Mouse (Mus musculus) urinary bladder, postnatal 14 days (tissue): ENCODE measurements at regions not wholly inside any gene's neighbourhood (a gene's known extent, or its start where the extent isn't known, plus 50 kb on each side); places are given as distances from the start of the nearest gene placed in this dataset.
"Not testable (repeated sequence)": the region's sequence is repeated elsewhere in the genome, so short reads cannot be mapped to it uniquely, and the experiment has no call there.

Source experiments
- DNase-seq: peaks from one replicate; pipeline ENCODE4 v3.0.0; 2021; ENCODE audit warnings: low spot score

DNA sequence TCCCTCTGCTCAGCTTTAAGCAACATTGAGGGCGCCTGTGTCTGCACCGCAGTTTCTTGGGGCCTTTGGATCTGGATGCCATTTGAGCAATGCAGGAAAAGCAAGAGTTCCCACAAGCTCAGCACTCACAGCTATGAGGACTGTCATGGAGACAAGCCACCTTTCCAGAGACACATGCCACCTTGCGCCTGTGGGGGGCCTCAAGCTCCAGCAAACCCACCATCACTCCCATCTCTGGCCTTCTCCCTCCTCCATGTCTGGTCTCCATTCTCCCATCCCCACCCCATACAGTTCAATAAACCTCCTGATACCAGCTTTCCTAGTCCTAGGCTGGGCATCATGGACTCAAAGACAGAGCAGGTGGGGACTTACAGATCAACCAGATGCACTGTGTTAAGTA, 97.8 kb downstream of the Wdr11 start:
- DNase-seq = no peak

DNA sequence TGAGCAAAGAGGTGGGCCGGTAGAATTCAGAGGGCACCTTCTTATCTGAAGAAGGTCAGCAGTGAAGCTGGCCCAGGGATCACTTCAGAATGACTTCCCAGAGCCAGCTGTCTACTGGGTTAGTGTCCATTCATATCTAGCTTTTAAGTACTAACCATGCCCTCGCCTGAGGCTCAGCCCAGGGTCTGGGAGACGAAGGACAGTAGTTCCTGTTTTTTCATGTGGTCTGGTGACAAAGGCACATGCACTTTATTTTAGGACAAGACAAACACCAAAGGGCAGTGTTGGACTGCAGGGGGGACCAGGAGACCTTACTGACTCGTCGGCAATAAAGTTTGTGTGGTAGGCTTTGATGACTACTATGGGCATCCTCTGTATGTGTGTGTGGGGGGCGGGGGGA, 99.2 kb downstream of the Wdr11 start:
- no peak for DNase-seq

DNA sequence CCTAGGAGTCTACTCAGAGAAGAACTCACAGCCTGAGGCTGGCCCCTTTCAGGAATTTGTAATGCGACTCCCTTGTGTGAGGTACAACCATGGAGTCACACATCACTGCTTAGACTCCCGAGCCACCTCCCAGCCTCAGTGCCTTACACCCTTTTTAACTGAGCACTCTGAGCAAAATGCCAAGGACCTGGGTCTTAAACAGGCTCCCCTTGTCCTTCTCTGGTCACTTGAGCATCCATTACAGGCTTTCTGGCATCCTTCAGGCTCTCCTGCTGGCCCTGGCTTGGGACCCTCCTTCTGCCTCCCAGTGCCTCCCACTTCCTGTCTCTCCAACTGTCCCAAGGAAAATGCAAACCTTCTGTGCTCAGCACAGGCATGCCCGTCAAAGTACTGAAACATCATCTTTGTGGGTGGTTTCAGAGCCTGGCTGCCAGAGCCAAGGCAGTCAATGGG, 100.0 kb downstream of the Wdr11 start:
- DNase-seq = no peak

DNA sequence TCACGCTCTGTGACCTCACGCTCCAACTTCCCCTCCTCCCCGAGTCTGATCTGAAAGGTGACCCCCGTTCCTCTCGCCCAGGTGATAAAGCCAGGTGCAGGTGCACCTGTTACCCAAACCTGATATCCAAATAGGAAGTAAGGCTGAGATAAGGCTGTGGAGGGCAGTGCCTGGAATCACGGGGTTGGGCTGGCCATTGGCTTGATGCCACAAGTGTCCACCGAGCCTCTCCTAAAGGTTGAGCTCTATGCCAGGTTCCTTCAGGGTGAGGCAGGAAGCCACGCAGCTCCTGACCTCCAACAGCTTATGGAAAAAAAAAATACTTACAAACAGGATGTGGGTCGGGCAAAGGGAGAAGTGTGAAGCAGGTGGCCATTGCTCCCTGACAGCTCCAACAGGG, 102.0 kb downstream of the Wdr11 start:
- DNase-seq = no peak

DNA sequence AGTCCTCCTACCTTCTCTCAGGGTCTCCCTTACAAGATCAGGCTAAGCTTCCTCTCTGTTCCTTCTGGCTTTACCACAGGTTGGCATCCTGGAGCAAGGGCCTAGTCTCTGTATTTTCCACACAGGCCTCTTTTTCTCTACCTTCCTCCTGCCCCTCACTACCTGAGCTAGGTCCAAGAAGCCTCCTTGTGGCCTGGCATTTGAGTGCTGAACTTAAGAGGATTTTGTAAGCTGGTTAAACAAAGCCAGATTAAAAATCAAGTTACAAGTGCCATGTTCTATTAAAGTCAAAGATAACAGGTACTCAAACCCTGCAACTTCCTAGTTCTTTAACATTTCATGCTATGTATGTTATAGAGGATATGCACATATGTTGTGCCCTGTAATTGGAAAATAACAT, 102.5 kb downstream of the Wdr11 start:
- DNase-seq = no peak

DNA sequence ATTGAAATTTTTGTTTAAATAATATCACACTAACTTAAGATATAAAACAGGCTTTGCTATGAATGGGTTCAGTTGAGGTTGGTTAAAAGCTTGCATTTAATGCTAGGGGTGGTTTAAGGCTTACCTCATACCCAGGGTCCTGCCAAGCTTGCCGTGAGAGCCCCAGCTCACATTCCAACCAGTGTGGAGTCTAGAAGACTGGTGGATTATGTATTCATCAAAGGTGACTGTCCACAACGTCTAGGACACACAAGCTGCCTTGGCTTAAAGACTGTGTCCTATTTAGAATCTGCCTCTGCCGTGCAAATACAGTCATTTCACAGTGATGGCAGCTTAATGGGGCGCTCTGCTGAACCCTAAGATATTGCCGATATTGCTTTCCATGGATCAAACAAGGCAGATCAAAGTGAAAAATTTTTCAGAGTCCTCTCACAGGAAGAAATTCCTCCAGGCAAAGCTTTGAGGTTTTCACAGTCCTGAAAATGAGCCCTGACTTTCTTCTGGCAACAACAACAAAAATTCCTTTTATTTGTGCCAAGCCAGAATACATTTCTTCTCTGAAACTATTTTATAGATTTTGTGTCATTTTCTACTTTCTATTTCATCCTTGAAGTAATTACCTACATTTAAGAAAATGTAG, 108.4 kb downstream of the Wdr11 start:
- no peak for DNase-seq

DNA sequence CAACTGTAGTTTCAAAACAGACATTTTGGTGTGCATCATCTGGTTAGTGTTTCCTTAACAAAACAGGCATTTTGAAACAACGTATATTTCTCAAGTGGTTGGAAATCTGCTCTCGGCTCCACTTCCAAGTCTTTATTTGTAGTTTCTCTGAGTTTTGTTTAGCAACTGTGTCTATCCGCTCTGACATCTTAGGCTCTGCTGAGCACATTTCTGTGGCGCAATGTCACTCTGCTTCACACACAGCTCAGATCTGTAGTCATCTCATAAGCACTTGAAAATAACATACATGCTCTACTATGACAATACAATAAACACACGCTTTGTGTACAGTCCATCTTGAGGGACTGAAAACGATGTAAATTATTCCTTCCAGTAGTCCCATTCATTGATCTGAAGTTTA, 135.9 kb downstream of the Wdr11 start:
- DNase-seq = no peak

DNA sequence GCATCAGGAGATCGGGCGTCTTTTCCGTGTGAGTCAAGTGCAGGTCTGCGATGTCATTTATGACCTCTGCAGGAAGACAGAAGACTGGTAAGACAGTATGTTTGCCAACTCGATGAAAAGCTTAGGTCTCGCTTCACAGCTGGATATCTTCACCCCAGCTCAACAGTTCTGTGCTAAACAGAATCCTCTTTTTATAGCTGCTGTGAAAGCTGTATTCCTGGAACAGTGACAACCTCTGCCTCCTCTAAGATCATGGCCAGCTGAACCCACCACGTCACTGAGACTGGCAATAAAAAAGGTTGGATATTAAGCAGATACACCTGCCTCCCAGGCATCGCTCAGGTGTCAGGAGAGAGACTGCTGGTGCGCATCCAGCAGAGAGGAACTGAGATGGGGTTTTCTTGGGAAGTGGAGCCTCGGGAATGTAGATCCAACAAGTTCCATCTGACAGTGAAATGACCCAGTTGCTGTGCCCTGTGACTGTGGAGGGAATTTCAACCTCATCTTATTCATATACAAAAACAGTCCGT, 138.1 kb downstream of the Wdr11 start:
- DNase-seq = no peak

DNA sequence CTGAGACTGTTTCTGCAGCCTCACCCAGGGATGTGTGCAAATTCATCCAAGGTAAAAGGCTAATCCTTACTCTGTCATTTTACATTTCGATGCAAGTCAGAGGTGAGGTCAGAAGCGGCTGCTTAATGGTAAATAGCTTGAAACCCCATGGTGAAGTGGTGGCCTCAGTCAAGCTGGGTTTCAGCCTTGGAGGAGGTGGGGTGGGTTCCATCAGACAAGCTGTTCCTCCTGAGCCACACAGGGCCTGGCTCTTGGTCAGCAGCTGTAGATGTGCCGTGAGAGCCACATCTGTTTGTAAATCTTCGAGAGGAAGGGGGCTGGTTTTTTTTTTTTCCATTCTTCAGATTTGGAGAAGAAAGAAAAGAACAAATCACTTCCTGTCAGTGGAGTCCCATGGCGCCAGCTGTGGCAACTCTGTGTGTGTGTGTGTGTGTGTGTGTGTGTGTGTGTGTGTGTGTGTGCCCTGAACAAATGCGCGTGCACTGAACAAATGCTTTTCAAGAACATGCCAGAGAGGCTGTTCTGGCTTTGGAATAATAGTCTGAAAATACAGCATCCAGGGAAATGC, 139.2 kb downstream of the Wdr11 start:
- DNase-seq = no peak

DNA sequence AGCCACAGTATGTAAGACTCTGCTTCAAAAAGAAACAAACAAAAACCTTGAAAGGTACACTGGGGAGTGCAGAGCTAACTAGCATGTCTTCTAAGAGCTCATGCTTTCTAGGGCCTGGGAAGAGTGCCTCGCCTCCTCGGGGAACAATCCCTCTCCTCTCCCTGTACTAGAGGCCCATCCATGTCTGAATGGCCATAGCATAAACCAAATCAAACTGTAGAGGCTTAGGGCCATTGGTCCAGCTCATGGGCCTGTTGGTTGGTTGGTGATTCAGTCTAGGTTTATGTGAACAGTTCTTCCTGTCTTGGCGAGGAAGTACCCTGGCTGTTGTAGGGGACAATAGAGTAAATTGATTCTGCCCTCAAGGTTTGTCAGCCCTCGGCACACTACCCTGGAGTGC, 151.0 kb downstream of the Wdr11 start:
- DNase-seq = no peak

DNA sequence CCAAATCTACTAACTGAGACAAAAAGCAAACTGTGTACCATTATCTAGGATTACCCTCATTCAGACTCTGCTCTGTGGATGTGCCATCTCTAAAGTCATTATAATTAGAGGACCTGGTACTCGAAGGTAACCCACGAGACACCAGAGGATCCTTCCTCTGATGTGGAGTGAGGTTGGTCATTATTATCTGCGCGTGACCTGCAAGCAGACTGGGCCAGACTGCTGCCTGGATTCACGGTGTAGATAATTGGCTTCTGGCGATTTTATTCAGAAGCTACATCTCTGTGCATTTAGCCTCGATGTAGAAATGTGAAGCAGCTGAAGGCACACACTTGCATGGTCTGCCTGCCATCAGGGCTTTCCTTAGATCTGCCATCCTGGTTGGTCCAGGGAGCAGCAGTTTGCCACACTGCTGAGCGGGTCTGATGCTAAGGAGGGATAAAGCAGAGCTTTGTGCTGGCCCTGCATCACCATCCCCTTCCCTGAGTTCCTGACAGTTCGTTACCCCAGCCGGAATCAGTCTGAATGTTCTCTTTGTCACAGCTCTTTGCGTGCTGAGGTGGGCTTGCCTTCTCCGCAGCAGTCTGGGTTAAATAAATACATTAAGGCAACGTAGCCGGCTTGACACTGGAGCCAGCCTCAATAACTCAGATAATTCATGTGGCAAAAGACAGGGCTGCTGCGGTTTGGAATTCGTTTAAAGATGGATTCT, 152.4 kb downstream of the Wdr11 start:
- no peak for DNase-seq

DNA sequence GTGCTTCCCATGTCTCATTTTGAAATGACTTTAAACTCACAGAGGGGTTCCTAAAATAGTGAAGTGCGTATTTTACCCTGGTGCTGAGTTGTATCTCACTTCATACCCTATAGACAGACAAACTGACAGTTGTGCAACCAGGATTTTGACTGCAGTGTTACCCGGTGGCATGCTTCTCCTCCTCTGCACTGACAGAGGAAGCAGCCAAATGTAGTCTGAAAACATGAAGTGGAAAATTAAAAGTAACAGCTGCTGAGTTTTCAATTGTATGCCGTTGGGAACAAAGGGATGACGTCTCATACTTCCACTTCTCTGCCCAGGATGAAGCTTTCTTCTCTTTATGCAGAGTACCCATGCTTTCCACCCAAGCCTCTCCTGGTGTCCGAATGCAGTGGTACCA, 155.0 kb downstream of the Wdr11 start:
- no peak for DNase-seq

DNA sequence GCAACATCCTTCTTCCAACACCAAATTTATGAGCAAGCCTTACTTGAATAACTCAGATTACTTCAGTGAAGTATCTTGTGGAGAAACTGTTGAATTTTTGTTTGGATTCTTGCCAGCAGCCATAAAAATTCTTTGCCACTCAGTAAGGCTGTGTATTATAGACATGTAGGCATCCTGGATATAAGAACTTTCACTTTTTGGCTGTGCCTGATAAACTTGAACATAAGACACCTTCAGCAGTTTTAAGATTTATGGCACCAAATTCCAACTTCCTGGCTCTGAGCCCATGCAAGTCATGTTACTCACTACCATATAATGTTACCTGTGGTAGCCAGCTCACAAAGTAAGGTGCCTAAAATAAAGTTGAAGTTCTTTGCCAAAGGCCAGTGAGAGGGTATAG, 159.3 kb downstream of the Wdr11 start:
- DNase-seq = no peak

DNA sequence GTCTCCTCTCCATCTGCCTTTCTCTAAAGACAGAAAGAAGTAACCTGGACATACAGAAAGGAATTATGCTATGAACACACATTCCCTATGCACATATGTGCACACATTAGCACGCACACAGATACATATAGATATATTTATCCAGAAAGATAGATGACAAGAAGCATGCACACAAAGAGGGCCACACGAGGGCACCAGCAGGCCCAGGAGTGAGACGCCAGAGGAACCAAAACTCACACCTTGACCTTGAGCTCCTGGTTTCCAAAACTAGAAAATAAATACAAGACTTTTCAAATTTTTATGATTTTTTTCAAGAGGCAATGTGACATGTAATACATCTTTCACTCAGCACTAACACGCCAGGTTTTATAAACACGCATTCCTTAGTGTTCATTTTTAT, 163.1 kb downstream of the Wdr11 start:
- DNase-seq = no peak

DNA sequence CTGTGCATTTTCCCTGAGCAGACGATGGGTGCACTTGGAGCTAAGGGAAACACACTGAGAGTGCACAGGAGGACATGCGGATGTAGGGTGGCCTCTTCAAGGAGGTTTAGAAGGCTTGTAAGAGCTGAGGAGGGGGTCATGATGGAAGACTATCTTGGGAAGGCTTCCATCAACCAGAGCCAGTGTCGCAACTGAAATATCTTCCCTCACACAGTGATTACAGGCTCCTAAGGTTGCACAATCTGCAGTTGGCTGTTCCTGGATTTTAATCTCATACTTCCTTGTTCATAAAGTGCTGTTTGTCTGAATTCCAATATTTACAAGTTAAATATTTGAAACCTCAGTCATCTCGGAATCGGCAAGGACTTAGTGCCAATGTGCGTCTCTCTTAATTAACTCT, 164.5 kb downstream of the Wdr11 start:
- DNase-seq = no peak

DNA sequence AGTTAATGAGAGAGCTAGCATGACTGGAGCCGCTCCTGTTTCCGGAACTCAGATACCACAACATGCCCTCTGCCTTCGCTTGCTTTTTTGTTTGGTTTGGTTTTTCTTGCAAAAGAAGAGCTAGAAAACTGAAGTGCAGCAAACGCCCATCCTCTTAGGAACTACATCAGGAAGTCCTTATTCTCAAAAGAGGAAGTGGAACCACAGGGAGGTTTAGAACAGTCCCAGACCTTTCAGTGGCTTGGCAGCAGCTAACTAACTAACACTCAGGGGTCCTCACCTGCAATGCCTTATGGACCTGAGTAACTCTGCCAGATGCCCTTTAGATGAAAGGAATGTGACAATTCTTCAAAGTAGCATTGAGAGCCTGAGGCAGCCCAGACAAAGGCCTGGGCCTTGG, 168.2 kb downstream of the Wdr11 start:
- no peak for DNase-seq

DNA sequence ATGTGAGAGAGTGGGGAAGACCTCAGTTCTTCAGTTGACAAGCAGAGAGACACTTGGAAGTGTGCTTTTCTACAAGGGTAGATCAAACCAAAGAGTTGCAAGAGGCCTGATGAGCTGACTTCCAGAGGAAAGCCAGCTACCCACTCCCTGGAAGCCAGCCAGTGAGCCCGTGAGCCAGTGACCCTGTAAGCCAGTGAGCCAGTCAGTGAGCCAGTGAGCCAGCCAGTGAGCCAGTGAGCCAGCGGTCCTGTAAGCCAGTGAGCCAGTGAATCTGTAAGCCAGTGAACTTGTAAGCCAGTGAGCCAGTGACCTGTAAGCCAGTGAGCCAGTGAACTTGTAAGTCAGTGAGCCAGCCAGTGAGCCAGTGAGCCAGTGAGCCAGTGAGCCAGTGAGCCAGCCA, 168.7 kb downstream of the Wdr11 start:
- no peak for DNase-seq

DNA sequence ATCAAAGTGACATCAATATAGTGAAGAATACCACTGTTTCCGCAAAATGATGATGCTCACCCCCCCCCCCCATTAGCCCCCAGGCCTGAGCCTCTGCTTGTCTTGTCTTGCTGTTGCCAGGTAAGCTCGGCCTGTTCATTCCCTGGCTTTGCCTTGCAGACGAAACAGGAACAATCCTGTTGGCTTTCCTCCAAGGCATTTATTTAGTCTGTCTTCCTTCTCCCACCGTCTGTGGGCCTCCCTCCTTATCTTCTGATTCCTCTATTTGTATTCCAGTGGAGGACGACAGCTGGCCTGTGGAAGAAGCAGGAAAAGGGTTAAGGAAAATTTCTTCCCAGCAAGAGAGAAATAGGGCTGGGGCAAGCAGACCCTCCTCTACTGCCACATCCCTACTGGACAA, 172.1 kb downstream of the Wdr11 start:
- no peak for DNase-seq

DNA sequence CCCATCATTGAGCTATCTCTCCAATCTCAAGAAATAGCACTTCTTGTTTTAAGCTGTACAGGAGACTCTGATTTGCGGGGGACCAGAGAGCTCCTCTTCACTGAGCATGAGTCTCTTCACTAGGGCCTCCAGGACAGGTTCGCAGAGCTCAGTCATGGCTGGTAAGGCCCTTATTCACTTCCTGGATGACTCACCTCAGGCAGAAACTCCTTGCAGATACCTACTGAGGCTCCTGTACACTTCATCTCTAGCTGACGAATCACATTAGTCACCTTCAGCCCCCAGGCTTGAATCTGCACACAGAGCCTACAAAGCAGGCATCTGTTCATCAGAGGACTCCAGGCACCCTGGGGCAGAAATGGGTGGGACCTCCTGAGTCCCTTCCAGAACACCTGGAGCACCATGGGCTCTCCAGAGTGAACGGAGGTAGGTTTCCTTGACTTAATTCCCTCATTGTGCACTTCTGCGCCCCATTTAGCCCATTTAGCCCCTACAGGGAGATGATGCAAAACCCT, 172.8 kb downstream of the Wdr11 start:
- peak; percentile 22 for DNase-seq

DNA sequence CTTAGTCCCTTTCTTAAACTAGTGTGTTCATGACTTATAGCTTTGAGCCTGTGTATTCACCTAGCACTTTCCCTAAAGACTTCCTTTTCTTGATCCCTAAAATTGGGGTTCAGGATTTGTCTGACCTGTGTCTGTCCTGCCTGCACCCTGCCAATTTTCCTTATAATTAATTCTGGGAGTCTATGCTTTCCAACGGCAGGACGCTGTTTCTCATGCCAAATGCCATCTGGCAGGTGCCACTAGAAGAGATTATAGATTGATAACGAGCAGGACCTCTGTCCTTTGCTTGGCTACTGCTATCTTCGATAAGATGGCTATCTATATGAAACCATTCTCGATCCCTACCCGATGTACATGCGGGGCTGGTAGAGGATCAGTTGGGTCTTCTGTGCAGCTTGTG, 174.0 kb downstream of the Wdr11 start:
- no peak for DNase-seq

DNA sequence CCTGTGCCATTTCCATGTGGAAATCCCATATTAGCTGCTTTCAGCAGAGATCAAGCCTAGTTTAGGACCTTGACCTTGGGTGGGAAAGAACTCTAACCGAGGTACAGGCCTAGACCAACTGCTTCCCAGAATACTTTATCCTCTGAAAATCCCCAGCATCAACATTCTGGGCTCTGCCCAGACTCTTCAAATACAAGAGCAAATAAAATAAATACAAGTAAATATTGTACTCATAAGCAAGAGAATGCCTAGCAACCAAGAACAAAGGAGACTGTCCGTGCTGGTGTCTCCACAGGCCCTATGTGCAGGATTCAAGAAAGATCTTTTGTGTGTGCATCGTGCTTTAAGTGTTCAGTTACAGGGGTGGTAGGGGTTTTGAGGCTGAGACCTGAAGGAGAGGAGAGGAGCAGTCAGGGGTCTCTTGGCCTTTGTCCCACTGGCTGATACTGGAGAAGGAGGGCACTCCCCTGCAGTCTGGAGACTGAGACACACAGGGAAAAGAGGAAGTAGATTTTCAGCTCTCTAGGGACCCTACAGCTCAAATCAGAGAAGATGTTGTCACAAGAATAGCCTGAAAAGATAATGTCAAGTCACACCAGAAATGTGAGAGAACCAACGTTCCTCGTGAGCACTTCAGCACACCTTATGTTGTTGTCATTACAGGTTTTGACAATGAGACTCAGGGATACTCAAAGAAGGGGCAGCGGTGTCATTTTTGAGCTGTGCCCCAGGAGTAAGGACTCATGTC, 174.6 kb downstream of the Wdr11 start:
- no peak for DNase-seq

DNA sequence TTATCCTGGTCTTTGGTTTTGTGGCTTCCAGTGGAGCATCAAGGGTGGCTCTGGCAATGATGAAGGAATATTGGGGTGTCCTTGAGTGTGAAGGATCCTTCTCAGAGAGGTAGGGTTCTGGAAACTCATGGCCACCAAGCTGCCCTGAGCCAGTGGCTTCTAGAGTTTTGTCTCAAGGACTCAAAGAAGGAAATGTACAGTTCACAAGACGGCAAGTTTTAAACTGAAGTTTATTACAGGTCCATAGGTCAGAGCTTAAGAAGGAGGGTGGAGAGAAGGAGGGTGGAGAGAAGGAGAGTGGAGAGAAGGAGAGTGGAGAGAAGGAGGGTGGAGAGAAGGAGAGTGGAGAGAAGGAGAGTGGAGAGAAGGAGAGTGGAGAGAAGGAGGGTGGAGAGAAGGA, 178.0 kb downstream of the Wdr11 start:
- not testable (repeated sequence) for DNase-seq

DNA sequence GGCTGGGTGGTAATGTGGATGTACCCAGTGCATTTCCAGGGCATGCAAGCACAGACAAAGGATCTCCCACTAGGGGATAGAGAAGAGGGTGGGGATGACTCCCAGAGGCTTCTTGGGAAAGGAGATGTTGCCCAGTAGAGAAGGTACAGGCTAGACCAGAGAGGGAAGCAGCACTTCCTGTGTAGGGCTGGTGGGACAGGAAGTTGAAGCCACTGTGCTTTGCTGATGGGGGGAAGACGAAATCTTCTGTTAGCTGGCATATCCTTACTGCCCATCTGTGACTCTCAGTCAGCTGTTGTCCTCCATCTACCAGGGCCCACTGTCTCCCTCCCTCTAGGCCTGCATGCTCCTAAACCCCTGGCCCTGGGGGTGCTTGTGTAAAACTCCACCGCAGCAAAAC, 180.2 kb downstream of the Wdr11 start:
- DNase-seq = no peak
